Mouse (Mus musculus) lung, adult 2 months (tissue): Measurements from ENCODE around the gene Picalm.

ENCODE experiments used
- CTCF ChIP-seq: fragments of 200-500 bp; IDR thresholded peaks from 2 replicates; pipeline ENCODE4 v1.5.1; 2011; ENCODE audit warnings: mild to moderate bottlenecking, low read length, control low read depth; ENCODE audit not compliant: insufficient read depth
- POLR2A ChIP-seq: fragments of 200-500 bp; IDR thresholded peaks from 2 replicates; pipeline ENCODE4 v1.6.1; 2011; ENCODE audit warnings: low read depth, mild to moderate bottlenecking, control low read depth, low read length, borderline replicate concordance; ENCODE audit errors: extremely low read depth

DNA sequence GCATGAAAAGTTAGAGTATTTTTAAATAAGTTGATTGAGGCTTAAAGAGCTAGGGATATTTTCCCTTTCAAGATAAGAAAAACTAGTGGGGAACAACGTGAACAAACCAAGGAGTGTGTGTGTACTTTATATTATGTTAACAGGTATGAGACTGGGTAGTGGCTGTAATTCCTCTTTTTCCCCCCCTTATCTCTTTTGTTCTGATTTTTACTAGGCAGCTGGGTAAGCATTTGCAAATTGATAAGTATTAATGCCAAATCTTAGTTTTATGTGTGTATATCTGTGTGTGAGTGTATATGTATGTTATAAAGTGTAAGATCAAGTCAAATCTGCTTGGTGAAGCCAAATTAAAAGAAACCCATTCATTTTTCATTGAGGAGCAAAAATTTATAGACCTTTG lies 34.3 kb downstream of the Picalm start:
- TF ChIP-seq CTCF (no peak), POLR2A (no peak)
